Mouse (Mus musculus): ENCODE data around the gene Sorl1.

Sorl1 gene

GRCm38 (mm10) chr9:41915571-41915970, 208.5 kb downstream of the Sorl1 start:
- no peak for DNase-seq (ENCODE audit: low spot score)

Measured in lung, postnatal 25 days (tissue).